Mouse (Mus musculus) embryonic facial prominence, embryonic 11.5 days (tissue): ENCODE measurements at regions not wholly inside any gene's neighbourhood (a gene's known extent, or its start where the extent isn't known, plus 50 kb on each side); places are given as distances from the start of the nearest gene placed in this dataset.

Experiments used
- ATAC-seq: fragments of 200-750 bp; cut with Nextera tagmentation; replicated peaks from 2 replicates; pipeline ENCODE4 v1.8.0; 2017; ENCODE audit warnings: low read depth; ENCODE audit not compliant: insufficient number of reproducible peaks, low FRiP score, low TSS enrichment
- DNase-seq: peaks from one replicate; pipeline ENCODE4 v3.0.0-alpha.2; 2015; ENCODE audit warnings: low spot score
- H3K27ac ChIP-seq: fragments of 300-500 bp; sonication (generic); replicated peaks from 2 replicates; pipeline ENCODE4 v1.5.1; 2014; ENCODE audit warnings: mild to moderate bottlenecking, low read depth, low read length, control low read depth
- H3K27me3 ChIP-seq: fragments of 300-500 bp; sonication (generic); 2 replicates; pipeline ENCODE4 v1.6.1; 2014; ENCODE audit warnings: mild to moderate bottlenecking, low read length, moderate library complexity, mixed read lengths; ENCODE audit not compliant: control insufficient read depth, insufficient read depth
- H3K36me3 ChIP-seq: fragments of 300-500 bp; sonication (generic); replicated peaks from 2 replicates; pipeline ENCODE4 v1.6.1; 2014; ENCODE audit warnings: low read depth, mild to moderate bottlenecking, low read length, moderate library complexity, mixed read lengths; ENCODE audit not compliant: control insufficient read depth, insufficient read depth
- H3K4me1 ChIP-seq: fragments of 300-500 bp; sonication (generic); 2 replicates; pipeline ENCODE4 v1.6.1; 2014; ENCODE audit warnings: low read length, mixed read lengths; ENCODE audit not compliant: control insufficient read depth, insufficient read depth
- H3K4me2 ChIP-seq: fragments of 300-500 bp; sonication (generic); 2 replicates; pipeline ENCODE4 v1.6.1; 2014; ENCODE audit warnings: low read depth, mild to moderate bottlenecking, control low read depth, low read length, moderate library complexity
- H3K4me3 ChIP-seq: fragments of 300-500 bp; sonication (generic); 2 replicates; pipeline ENCODE4 v1.5.1; 2014; ENCODE audit warnings: low read depth, low read length, control low read depth
- H3K9ac ChIP-seq: fragments of 300-500 bp; sonication (generic); replicated peaks from 2 replicates; pipeline ENCODE4 v1.6.1; 2014; ENCODE audit warnings: mild to moderate bottlenecking, control low read depth, low read length
- H3K9me3 ChIP-seq: fragments of 300-500 bp; sonication (generic); replicated peaks from 2 replicates; pipeline ENCODE4 v1.6.1; 2016; ENCODE audit warnings: mild to moderate bottlenecking, low read length, inconsistent platforms, mixed read lengths; ENCODE audit not compliant: control insufficient read depth
- WGBS: fragments of 180-500 bp; shearing (Covaris S2); extraction: QIAGEN DNeasy Blood & Tissue Kit; methylation state at CpG from one replicate; pipeline ENCODE4 v1.1.7; 2014; 5-methylcytosine and 5-hydroxymethylcytosine counted together

DNA sequence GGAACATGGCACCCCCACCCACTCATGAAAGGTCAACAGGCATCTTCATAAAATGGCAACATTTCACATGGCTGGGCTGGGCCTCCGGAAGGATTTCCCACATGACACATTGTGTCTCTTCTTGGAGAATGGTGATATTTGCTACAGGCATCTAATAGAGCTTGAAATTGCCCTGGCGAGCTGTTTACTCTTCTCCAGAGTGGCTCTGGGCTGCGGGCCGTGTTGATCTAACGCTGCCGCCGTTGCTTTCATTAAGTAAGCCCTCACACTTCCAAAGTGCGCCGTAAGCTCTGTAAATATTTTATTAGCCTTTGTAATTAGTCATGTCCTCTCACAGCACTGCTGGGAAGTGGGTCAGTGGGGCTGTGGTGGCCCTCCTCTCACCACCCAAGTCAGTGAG is 164.4 kb upstream of the Ctnnb1 start:
- Histone ChIP-seq H3K27ac (no peak overlapping the region), H3K4me2 (no peak overlapping the region), H3K4me3 (no peak overlapping the region), H3K9ac (no peak overlapping the region), H3K9me3 (no peaks in the 10 kb centered on the region), H3K27me3 (no peaks in the 10 kb centered on the region), H3K4me1 (peaks cover under 1% of the 10 kb centered on the region; the same call in 1 of the 2 replicates), H3K36me3 (no peaks in the 10 kb centered on the region)
- no peak for ATAC-seq
- WGBS: 84% methylated on average over 9 of the region's 9 CpGs
- no peak for DNase-seq

DNA sequence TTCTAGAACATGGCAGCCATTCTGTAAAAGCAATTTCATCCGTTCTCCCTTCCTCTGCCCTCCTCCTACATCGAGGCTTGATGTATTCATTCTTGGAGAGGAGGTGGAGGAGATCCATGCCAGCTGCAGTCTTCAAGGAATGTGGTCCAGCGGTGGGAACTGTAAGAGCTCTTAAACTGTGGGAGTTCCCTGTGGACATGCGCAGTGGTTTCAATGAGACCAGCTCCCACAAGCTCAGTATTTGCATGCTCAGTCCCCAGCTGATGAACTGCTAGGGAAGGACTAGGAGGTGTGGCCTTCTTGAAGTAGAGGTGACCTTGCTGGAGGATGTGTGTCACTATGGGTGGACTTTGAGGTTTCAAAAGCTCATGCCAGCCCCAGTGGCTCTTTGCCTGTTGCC is 163.7 kb upstream of the Ctnnb1 start:
- H3K27me3 ChIP-seq: no peaks in the 10 kb centered on the region
- H3K9me3 ChIP-seq: no peaks in the 10 kb centered on the region
- no peak overlapping the region for H3K4me2 ChIP-seq
- no peak overlapping the region for H3K4me3 ChIP-seq
- no peak overlapping the region for H3K9ac ChIP-seq
- WGBS: 87% methylated on average over 4 of the region's 4 CpGs
- H3K36me3 ChIP-seq: no peaks in the 10 kb centered on the region
- ATAC-seq (no peak), DNase-seq (no peak)
- H3K4me1 ChIP-seq: peaks cover 3% of the 10 kb centered on the region; the same call in 1 of the 2 replicates
- no peak overlapping the region for H3K27ac ChIP-seq

DNA sequence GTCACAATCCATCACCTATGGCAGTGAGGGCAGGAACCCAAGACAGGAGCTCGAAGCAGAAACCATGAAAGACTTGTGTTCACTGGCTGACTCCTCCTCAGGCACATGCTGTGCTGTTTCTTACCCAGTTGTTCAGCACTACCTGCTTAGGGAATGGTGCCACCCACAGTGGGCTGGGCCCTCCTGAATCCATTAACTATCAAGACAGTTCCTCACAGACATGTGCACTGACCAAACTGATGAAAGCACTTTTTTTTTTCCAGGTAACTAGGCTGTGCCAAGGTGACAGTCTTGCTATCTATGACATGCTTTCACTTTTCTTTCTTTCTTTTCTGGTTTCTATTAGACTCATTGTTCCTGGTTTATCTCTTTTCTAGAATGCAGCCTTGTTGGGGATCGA is 162.1 kb upstream of the Ctnnb1 start:
- peaks cover 3% of the 10 kb centered on the region; the same call in 1 of the 2 replicates for H3K4me1 ChIP-seq
- DNase-seq: no peak
- H3K4me2 ChIP-seq: no peak overlapping the region
- WGBS: 75% methylated on average over 2 of the region's 2 CpGs
- no peaks in the 10 kb centered on the region for H3K27me3 ChIP-seq
- no peaks in the 10 kb centered on the region for H3K36me3 ChIP-seq
- ATAC-seq: no peak
- H3K4me3 ChIP-seq: no peak overlapping the region
- no peaks in the 10 kb centered on the region for H3K9me3 ChIP-seq
- no peak overlapping the region for H3K9ac ChIP-seq
- H3K27ac ChIP-seq: no peak overlapping the region

DNA sequence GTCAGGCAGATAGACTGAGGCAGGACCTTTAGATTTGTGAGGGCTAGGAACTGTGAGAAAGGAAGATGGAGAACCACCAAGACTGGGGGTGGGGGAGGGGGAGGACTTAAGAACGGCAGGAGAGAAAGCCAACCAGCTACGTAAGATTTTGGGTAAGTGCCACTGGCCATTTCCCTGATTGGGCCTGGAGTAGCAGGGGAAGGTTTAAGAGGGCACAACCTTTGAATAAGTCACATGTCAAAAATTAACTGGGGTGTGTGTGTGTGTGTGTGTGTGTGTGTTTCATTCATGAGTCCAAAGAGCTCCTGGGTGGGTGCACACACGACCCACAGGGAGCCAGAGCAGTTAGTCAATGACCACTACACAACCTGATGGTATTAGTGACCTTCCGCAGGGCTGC is 161.6 kb upstream of the Ctnnb1 start:
- ATAC-seq (no peak), DNase-seq (no peak)
- WGBS: 85% methylated on average over 4 of the region's 4 CpGs
- H3K4me3 ChIP-seq: no peak overlapping the region
- H3K27ac ChIP-seq: no peak overlapping the region
- H3K9ac ChIP-seq: no peak overlapping the region
- H3K4me2 ChIP-seq: no peak overlapping the region
- H3K9me3 ChIP-seq: no peaks in the 10 kb centered on the region
- H3K27me3 ChIP-seq: no peaks in the 10 kb centered on the region
- H3K36me3 ChIP-seq: no peaks in the 10 kb centered on the region
- peaks cover 3% of the 10 kb centered on the region; the same call in 1 of the 2 replicates for H3K4me1 ChIP-seq

DNA sequence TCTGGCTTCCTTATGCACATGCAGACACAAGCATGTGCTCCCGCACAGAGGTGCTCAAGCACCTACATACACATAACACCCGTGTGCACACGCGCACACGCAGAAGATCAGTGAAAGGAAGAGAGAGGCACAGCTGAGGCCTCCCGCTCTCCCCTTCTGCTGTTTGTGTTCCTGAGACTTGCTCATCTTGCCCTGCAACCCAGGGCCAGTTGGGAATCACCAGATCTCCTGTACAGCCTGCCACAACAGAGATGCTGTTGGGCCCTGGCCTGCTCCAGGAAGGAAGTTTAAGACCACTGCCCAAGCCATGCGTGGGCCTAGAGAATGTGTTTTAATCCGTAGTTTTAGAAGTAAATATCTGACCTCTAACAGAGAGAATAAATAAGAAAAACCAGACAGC is 160.0 kb upstream of the Ctnnb1 start:
- Histone ChIP-seq H3K4me1 (peaks cover 3% of the 10 kb centered on the region; the same call in 1 of the 2 replicates), H3K27me3 (no peaks in the 10 kb centered on the region), H3K36me3 (no peaks in the 10 kb centered on the region), H3K4me2 (no peak overlapping the region), H3K9ac (no peak overlapping the region), H3K27ac (peak overlapping the region; percentile 60), H3K9me3 (no peaks in the 10 kb centered on the region), H3K4me3 (no peak overlapping the region)
- ATAC-seq (no peak), DNase-seq (no peak)
- WGBS: 70% methylated on average over 8 of the region's 8 CpGs

DNA sequence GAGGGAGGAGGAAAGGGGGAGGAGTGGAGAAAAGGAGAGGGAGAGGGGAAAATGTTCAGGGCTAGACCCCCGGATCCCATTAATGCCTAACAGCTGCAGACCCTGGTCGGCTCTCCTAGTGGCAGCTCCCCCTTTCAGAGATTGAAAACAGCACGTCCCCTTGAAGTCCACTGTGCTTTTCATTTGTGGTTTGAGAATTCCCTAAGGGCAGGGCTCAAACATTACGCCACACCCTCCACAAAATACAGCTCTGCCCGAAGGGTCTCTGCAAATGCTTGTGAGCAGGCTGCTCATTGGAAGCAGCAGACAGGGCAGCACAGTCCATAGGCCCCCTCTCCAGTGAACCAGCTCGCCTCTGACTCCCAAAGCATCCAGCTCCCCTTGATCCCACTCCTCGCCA is 159.3 kb upstream of the Ctnnb1 start:
- WGBS: 18% methylated on average over 7 of the region's 7 CpGs
- H3K4me3 ChIP-seq: no peak overlapping the region
- ATAC-seq: peak; percentile 85

DNA sequence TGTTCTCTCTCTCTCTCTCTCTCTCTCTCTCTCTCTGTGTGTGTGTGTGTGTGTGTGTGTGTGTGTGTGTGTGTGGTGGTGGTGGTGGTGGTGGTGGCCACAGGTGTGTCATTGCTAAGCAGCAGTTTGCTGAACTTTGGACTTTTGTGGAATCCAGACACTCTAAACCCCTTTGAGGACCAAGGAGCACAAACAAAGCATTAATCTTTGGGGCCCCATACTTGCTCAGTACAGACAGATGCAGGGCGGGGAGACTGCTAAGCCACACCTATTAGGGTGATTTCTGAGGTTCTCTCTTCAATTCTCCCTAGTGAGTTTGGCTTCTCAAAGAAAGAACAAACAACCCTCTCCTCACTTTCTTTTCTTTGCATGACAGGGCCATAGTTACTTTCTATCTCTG is 158.1 kb upstream of the Ctnnb1 start:
- ATAC-seq (no peak; the same call in 1 of the 2 replicates), DNase-seq (peak; percentile 26)
- Histone ChIP-seq H3K27ac (no peak overlapping the region), H3K4me1 (peaks cover 3% of the 10 kb centered on the region; the same call in 1 of the 2 replicates), H3K9ac (no peak overlapping the region), H3K4me2 (no peak overlapping the region), H3K9me3 (no peaks in the 10 kb centered on the region), H3K4me3 (no peak overlapping the region), H3K27me3 (no peaks in the 10 kb centered on the region), H3K36me3 (no peaks in the 10 kb centered on the region)
- 31% methylated on average over 1 of the region's 1 CpGs for WGBS

More for the DNA sequence above, 159.3 kb upstream of the Ctnnb1 start:
- peak; percentile 87 for DNase-seq
- H3K9me3 ChIP-seq: no peaks in the 10 kb centered on the region
- H3K36me3 ChIP-seq: no peaks in the 10 kb centered on the region
- no peaks in the 10 kb centered on the region for H3K27me3 ChIP-seq
- 0 out of 2 replicates have a peak overlapping the region, but pooled peaks have one; percentile 21 for H3K4me2 ChIP-seq
- peak overlapping the region; percentile 60 for H3K27ac ChIP-seq
- no peak overlapping the region; the same call in 1 of the 2 replicates for H3K9ac ChIP-seq
- peaks cover 3% of the 10 kb centered on the region; the same call in 1 of the 2 replicates for H3K4me1 ChIP-seq

DNA sequence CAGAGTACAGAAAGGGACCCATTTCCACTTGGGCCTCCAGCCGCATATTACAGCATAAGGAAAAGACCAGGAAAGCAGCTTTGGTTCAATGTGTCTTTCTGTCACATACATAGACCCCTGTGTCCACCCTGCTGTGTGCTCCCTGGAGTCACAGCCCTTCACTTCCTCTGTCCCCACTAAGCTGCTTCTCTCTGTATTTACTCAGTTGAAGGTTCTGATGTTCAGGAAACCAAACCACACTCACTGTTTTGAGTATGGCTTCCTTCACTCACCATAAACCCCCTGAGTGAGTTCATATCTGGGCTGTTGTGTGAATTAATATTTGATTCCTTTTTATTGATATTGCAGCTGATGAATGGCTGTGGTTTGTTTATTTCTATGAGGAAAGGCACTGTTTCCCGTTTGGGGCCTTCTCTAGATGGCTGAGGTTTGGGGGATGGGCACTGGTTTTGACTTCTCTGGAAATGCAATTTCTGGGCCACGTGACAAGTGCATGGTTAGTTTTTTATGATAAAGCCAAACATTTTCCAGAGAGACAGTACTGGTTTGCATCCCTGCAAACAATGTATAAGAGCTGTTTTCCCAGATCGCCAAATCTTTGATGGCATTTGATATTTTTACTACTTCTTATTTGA is 157.0 kb upstream of the Ctnnb1 start:
- Histone ChIP-seq H3K9ac (no peak overlapping the region), H3K4me3 (no peak overlapping the region), H3K36me3 (no peaks in the 10 kb centered on the region), H3K4me1 (peaks cover 3% of the 10 kb centered on the region; the same call in 1 of the 2 replicates), H3K27me3 (no peaks in the 10 kb centered on the region), H3K9me3 (no peaks in the 10 kb centered on the region), H3K4me2 (no peak overlapping the region), H3K27ac (no peak overlapping the region)
- DNase-seq: no peak
- ATAC-seq: no peak
- WGBS: 59% methylated on average over 4 of the region's 4 CpGs
